Mouse (Mus musculus): ENCODE results near the gene Vipr2. TPM values are rescaled to one million over a fixed set of nuclear protein-coding genes. Genes with fewer than 3 reads are reported as not detected.

The Vipr2 gene
- 4.8 and 5.5 TPM in 2 replicates for polyA plus RNA-seq (2014; fragmentation: Nextera tagmentation; extraction: Ambion mirVana)

DNA sequence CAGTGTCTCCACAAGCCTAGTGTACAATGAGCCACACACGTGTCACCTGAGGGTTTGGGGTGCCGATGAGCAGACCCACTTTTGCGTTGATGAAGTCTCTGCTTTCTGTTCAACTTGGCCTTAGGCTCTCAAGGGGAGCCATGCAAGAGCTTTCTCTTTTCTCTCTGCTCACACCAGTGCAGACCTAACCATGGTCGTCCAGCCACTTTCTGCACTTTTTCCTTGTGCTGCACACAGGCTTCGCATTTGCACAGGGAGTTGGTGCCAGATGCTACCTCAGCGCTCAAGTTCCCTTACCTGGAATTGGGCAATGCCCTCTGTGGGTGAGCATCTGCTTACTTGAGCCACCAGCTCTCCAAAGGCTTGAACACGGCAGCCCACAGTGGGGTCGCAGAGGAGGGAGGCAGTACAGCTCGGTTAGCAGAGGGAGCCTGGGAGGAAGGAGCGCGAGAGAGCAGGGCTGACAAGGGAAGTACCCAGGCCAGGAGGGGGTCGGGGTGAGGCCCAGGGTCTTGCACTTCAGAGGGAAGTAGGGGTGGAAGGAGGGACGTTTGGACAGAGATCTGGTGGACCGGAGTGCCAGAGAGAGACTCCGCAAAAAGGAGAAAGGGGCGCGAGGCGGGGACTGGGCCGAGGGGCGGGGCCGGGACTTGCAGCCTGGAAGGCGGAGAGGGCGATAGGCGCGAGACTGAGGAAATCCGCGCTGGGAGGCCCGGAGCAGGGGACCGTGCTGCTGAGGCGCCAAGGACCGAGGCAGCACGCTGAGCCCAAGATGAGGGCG, at the start of gene Vipr2:
TSS of gene Vipr2 (plus strand) at position 653 of the 781 bp plus-strand sequence.
- H3K4me2 ChIP-seq = peak within 1 kb of the TSS; percentile 90
- TF ChIP-seq CTCF (IDR thresholded peaks at IDR 0.05; ENCODE audit: low read depth) = no peak
- ATAC-seq (ENCODE audit: insufficient read depth) (peak; percentile 96), DNase-seq (peak; percentile 83)
- WGBS = 5% methylated on average over 33 of the region's 33 CpGs
- H3K4me1 ChIP-seq (ENCODE audit: insufficient read depth) = no peaks in the 10 kb centered on the region
- no peak within 1 kb of the TSS for H3K27ac ChIP-seq (ENCODE audit: low read depth)
- peaks cover 6% of the 10 kb centered on the region for H3K27me3 ChIP-seq (ENCODE audit: insufficient read depth, low read length)
- H3K9ac ChIP-seq = peak within 1 kb of the TSS; percentile 67
- no peaks in the 10 kb centered on the region for H3K9me3 ChIP-seq (ENCODE audit: low read depth, low read length)
- H3K36me3 ChIP-seq (ENCODE audit: insufficient read depth) = no peaks in the 10 kb centered on the region
- H3K4me3 ChIP-seq (ENCODE audit: low read depth, low read length) = peak within 1 kb of the TSS; percentile 57

DNA sequence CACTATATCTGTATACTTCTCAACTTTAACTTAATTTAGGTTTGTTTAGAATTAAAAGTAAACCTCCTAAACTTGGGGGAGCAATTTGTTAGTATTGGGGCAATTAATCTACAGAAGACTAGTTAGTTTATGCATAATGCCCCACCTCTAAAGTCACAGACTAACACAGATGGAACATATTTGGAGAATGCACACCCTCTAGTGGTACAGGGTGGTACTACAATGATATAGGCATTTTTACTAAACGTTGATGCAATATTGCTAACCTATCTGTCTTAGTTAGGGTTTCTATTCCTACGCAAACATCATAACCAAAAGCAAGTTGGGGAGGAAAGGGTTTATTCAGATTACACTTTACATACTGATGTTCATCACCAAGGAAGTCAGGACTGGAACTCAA, 49.4 kb upstream of the Vipr2 start:
- Histone ChIP-seq H3K4me1 (ENCODE audit: insufficient read depth) (no peaks in the 10 kb centered on the region), H3K4me3 (ENCODE audit: low read depth, low read length) (no peak overlapping the region), H3K4me2 (no peak overlapping the region), H3K27me3 (ENCODE audit: insufficient read depth, low read length) (no peaks in the 10 kb centered on the region), H3K9me3 (ENCODE audit: low read depth, low read length) (no peaks in the 10 kb centered on the region), H3K9ac (no peak overlapping the region), H3K27ac (ENCODE audit: low read depth) (no peak overlapping the region), H3K36me3 (ENCODE audit: insufficient read depth) (no peaks in the 10 kb centered on the region)
- TF ChIP-seq CTCF (IDR thresholded peaks at IDR 0.05; ENCODE audit: low read depth) = peak; percentile 78
- DNase-seq (peak; percentile 66), ATAC-seq (ENCODE audit: insufficient read depth) (no peak)
- WGBS = 48% methylated on average over 2 of the region's 2 CpGs

DNA sequence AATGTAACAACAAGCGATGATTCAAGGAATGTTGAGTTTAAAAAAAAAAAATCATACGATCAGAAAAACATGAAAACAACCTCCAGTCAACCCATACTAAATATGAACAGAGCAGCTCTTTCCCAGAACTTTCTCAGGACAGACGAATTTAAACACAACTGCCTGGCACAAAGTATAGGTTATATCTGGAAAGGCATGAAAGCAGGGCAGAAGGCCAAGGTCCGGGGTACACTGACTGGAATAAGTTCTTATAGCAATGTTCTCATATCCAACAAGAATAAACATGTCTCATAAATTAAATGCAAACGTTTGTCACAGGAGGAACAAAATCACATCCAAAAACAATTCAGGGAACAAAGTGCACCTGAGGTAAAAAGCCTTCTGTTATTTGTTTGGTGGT, 42.2 kb upstream of the Vipr2 start:
- 64% methylated on average over 5 of the region's 5 CpGs for WGBS
- Histone ChIP-seq H3K36me3 (ENCODE audit: insufficient read depth) (no peaks in the 10 kb centered on the region), H3K4me2 (no peak overlapping the region), H3K4me3 (ENCODE audit: low read depth, low read length) (no peak overlapping the region), H3K9ac (no peak overlapping the region), H3K27ac (ENCODE audit: low read depth) (no peak overlapping the region), H3K9me3 (ENCODE audit: low read depth, low read length) (no peaks in the 10 kb centered on the region), H3K4me1 (ENCODE audit: insufficient read depth) (no peaks in the 10 kb centered on the region), H3K27me3 (ENCODE audit: insufficient read depth, low read length) (no peaks in the 10 kb centered on the region)
- TF ChIP-seq CTCF (IDR thresholded peaks at IDR 0.05; ENCODE audit: low read depth) = no peak
- no peak for DNase-seq
- no peak for ATAC-seq (ENCODE audit: insufficient read depth)

DNA sequence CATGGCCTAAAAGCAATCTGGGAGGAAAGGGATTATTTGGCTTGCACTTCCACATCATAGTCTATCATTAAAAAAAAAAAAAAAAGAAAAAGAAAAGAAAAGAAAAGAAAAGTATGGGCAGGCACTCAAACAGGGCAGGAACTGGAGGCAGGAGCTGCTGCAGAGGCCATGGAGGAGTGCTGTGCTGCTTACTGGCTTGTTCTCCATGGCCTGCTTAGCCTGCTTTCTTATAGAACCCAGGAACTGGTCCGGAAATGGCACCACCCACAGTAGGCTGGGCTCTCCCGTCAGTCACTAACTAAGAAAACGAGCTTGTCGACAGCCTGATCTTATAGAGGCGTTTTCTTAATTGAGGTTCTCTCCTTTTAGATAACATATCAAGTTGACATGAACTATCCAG, 32.7 kb upstream of the Vipr2 start:
- ATAC-seq (ENCODE audit: insufficient read depth) = no peak
- 90% methylated on average over 5 of the region's 5 CpGs for WGBS

DNA sequence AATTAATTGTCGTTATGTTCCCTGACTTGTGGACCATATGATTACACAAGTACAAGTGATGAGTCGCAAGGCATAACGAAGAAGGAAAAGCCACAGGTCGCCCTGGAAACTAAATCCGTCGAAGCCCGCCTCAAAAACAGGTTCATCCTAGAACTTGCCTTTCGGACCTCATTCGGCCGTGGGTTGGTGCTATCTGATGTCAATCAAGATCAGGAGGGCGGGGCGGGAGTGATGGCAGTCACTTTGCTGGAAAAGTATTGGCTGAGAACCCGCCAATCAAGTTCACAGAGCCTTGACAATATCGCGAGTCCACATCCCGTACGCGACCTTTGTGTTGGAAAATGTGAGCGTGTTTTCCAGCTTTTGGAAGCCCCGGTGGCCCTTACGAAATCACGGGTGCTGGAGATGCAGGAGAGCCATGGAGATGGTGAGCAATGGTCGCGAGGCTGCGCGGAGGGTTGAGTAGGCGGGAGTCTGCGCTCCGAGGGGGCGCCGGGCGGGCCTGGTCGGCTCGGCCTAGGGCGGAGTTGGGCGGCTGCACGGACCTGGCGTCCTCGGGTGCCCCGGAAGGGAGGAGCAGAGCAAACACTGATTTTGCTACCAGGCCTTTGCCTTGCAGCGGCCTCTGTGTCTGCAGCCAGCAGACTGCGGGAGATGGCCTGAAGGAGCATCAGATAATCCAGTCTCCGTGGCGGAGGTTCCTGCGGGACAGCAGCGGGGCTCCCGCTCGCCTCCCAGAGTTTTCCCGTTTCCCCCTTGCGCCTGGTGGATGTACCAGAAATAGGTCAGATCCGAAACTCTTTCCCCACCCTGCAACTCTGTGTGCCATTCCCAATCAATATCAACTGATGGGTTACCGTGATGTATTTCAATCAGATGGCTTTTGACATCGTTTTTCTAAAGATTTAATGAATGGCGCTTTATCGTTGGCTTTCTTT, 29.8 kb upstream of the Vipr2 start, which contains the start of gene Zfp386:
TSS of gene Zfp386 (plus strand) at position 285 of the 938 bp plus-strand sequence.
- H3K4me3 ChIP-seq (ENCODE audit: low read depth, low read length) = peak within 1 kb of the TSS; percentile 66
- no peaks in the 10 kb centered on the region for H3K27me3 ChIP-seq (ENCODE audit: insufficient read depth, low read length)
- H3K9me3 ChIP-seq (ENCODE audit: low read depth, low read length) = no peaks in the 10 kb centered on the region
- H3K9ac ChIP-seq = peak within 1 kb of the TSS; percentile 88
- H3K4me1 ChIP-seq (ENCODE audit: insufficient read depth) = 0 out of 2 replicates have a peak, but pooled peaks cover 4% of the 10 kb centered on the region
- 1% methylated on average over 55 of the region's 55 CpGs for WGBS
- peak within 1 kb of the TSS; percentile 97 for H3K27ac ChIP-seq (ENCODE audit: low read depth)
- TF ChIP-seq CTCF (IDR thresholded peaks at IDR 0.05; ENCODE audit: low read depth) = no peak
- ATAC-seq (ENCODE audit: insufficient read depth) (peak; percentile 100), DNase-seq (peak; percentile 98)
- peaks cover 1% of the 10 kb centered on the region; the same call in 1 of the 2 replicates for H3K36me3 ChIP-seq (ENCODE audit: insufficient read depth)
- peak within 1 kb of the TSS; percentile 73 for H3K4me2 ChIP-seq

More for the DNA sequence above, 32.7 kb upstream of the Vipr2 start:
- Histone ChIP-seq H3K27ac (ENCODE audit: low read depth) (no peak overlapping the region), H3K9me3 (ENCODE audit: low read depth, low read length) (no peaks in the 10 kb centered on the region), H3K9ac (no peak overlapping the region), H3K4me1 (ENCODE audit: insufficient read depth) (0 out of 2 replicates have a peak, but pooled peaks cover 4% of the 10 kb centered on the region), H3K27me3 (ENCODE audit: insufficient read depth, low read length) (no peaks in the 10 kb centered on the region), H3K36me3 (ENCODE audit: insufficient read depth) (no peaks in the 10 kb centered on the region), H3K4me3 (ENCODE audit: low read depth, low read length) (no peak overlapping the region), H3K4me2 (no peak overlapping the region)
- no peak for DNase-seq
- no peak for TF ChIP-seq CTCF (IDR thresholded peaks at IDR 0.05; ENCODE audit: low read depth)

DNA sequence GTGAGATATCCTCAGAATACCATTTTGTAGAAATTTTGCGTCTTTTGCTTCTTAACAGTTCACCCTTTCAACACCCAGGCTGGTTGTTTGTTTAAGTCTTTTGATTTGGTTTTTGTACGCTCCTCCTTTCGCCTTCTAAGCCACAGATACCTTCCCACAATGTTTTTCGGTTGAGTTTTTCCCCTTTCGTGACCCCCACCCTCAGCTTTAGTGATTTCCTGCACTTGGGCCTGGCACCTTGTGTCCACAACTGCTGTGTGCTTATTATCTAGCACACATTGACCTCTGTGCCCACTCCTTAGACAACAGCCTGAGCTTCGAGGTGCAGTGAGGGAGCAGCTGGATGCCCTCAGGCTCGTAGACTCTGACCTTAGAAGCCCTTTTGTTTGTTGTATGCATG, 28.8 kb upstream of the Vipr2 start:
- Histone ChIP-seq H3K4me2 (peak overlapping the region; percentile 73), H3K27ac (ENCODE audit: low read depth) (no peak overlapping the region), H3K36me3 (ENCODE audit: insufficient read depth) (peaks cover 3% of the 10 kb centered on the region; the same call in 1 of the 2 replicates), H3K27me3 (ENCODE audit: insufficient read depth, low read length) (no peaks in the 10 kb centered on the region), H3K9me3 (ENCODE audit: low read depth, low read length) (no peaks in the 10 kb centered on the region), H3K4me3 (ENCODE audit: low read depth, low read length) (peak overlapping the region; percentile 66), H3K9ac (peak overlapping the region; percentile 88), H3K4me1 (ENCODE audit: insufficient read depth) (0 out of 2 replicates have a peak, but pooled peaks cover 4% of the 10 kb centered on the region)
- WGBS = 38% methylated on average over 7 of the region's 7 CpGs
- no peak for TF ChIP-seq CTCF (IDR thresholded peaks at IDR 0.05; ENCODE audit: low read depth)
- DNase-seq = no peak
- ATAC-seq (ENCODE audit: insufficient read depth) = no peak

Data from lung, embryonic 14.5 days (tissue).